Mouse (Mus musculus) ES-E14 (cell line): ENCODE measurements around the gene Olfr1396.

Source experiments
- CHD2 ChIP-seq: IDR thresholded peaks from 2 replicates; pipeline ENCODE4 v1.6.1; 2014; ENCODE audit warnings: mild to moderate bottlenecking, low read depth, low read length, inconsistent platforms
- HCFC1 ChIP-seq: IDR thresholded peaks from 2 replicates; pipeline ENCODE4 v1.6.1; 2012; ENCODE audit warnings: low read length, inconsistent platforms, borderline replicate concordance; ENCODE audit not compliant: insufficient read depth
- ZC3H11A ChIP-seq: IDR thresholded peaks from 2 replicates; pipeline ENCODE4 v1.6.1; 2012; ENCODE audit warnings: low read depth, mild to moderate bottlenecking, inconsistent platforms, low read length, borderline replicate concordance
- ZNF384 ChIP-seq: IDR thresholded peaks from 2 replicates; pipeline ENCODE4 v1.6.1; 2012; ENCODE audit warnings: low read depth, low read length, inconsistent platforms

DNA sequence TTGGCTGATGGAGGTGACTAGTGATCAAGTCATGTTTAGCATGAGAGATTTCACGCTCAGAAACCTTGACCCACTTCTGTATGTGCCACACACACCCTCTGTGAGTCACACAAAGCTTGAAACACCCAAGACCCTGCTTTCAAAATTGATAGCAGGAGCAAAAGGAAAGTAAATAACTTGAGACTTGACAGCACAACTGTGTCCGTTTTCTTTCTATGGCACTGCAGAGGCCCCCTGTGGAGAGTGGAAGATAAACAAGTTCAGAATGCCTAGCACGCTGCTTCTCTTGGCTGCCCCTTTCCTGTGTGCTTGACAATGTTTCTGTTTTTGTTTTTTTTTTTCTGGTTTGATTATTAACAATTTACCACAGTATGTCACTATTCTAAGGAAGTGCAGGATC, 29.8 kb downstream of the Olfr1396 start:
- TF ChIP-seq ZC3H11A: no peak
- no peak for TF ChIP-seq HCFC1
- no peak for TF ChIP-seq CHD2
- TF ChIP-seq ZNF384: no peak
